Mouse (Mus musculus): ENCODE measurements around the gene Fbn1.

Fbn1 gene

GRCm38 (mm10) chr2:125501526-125501925, 6.3 kb downstream of the Fbn1 start:
- no peak for DNase-seq (ENCODE audit: low spot score in 2 of 2)

- DNase-seq (ENCODE audit: low spot score in 2 of 2): no peak
Measured at GRCm38 (mm10) chr2:125498216-125498615, 9.6 kb downstream of the Fbn1 start.

GRCm38 (mm10) chr2:125496696-125497095, 11.1 kb downstream of the Fbn1 start:
- no peak for DNase-seq (ENCODE audit: low spot score in 2 of 2)

GRCm38 (mm10) chr2:125494831-125495812, 12.7 kb downstream of the Fbn1 start:
- DNase-seq (ENCODE audit: low spot score in 2 of 2): no peak

- DNase-seq (ENCODE audit: low spot score in 2 of 2): no peak
Measured at GRCm38 (mm10) chr2:125494291-125494690, 13.5 kb downstream of the Fbn1 start.

GRCm38 (mm10) chr2:125492050-125492900, 15.5 kb downstream of the Fbn1 start:
- DNase-seq (ENCODE audit: low spot score in 2 of 2): no peak

- DNase-seq (ENCODE audit: low spot score in 2 of 2): no peak
Measured at GRCm38 (mm10) chr2:125489979-125490378, 17.8 kb downstream of the Fbn1 start.

- no peak for DNase-seq (ENCODE audit: low spot score in 2 of 2)
Measured at GRCm38 (mm10) chr2:125484910-125485309, 22.9 kb downstream of the Fbn1 start.

GRCm38 (mm10) chr2:125484164-125484563, 23.6 kb downstream of the Fbn1 start:
- no peak for DNase-seq (ENCODE audit: low spot score in 2 of 2)

- DNase-seq (ENCODE audit: low spot score in 2 of 2): no peak
Measured at GRCm38 (mm10) chr2:125481531-125482317, 26.1 kb downstream of the Fbn1 start.

GRCm38 (mm10) chr2:125481116-125481515, 26.7 kb downstream of the Fbn1 start:
- peak; percentile 75 to 80 for DNase-seq (ENCODE audit: low spot score in 2 of 2)

GRCm38 (mm10) chr2:125480057-125480456, 27.7 kb downstream of the Fbn1 start:
- DNase-seq (ENCODE audit: low spot score in 2 of 2): no peak

- DNase-seq (ENCODE audit: low spot score in 2 of 2): no peak
Measured at GRCm38 (mm10) chr2:125478705-125479104, 29.1 kb downstream of the Fbn1 start.

GRCm38 (mm10) chr2:125477367-125477766, 30.4 kb downstream of the Fbn1 start:
- no peak for DNase-seq (ENCODE audit: low spot score in 2 of 2)

- DNase-seq (ENCODE audit: low spot score in 2 of 2): no peak
Measured at GRCm38 (mm10) chr2:125476231-125476630, 31.6 kb downstream of the Fbn1 start.

- no peak for DNase-seq (ENCODE audit: low spot score in 2 of 2)
Measured at GRCm38 (mm10) chr2:125474690-125475089, 33.1 kb downstream of the Fbn1 start.

- no peak for DNase-seq (ENCODE audit: low spot score in 2 of 2)
Measured at GRCm38 (mm10) chr2:125473228-125473627, 34.6 kb downstream of the Fbn1 start.

- no peak for DNase-seq (ENCODE audit: low spot score in 2 of 2)
Measured at GRCm38 (mm10) chr2:125471721-125472120, 36.1 kb downstream of the Fbn1 start.

GRCm38 (mm10) chr2:125470553-125471295, 37.1 kb downstream of the Fbn1 start:
- peak; percentile 6 to 11 for DNase-seq (ENCODE audit: low spot score in 2 of 2)

GRCm38 (mm10) chr2:125464036-125464435, 43.8 kb downstream of the Fbn1 start:
- DNase-seq (ENCODE audit: low spot score in 2 of 2): no peak

- DNase-seq (ENCODE audit: low spot score in 2 of 2): no peak
Measured at GRCm38 (mm10) chr2:125459087-125459486, 48.7 kb downstream of the Fbn1 start.
